Mouse (Mus musculus) thymus, postnatal 25 days (tissue): ENCODE measurements around the gene Rtn3.
"Not testable (repeated sequence)": the region's sequence is repeated elsewhere in the genome, so short reads cannot be mapped to it uniquely, and the experiment has no call there.

Source experiments
- DNase-seq: peaks from one replicate; pipeline ENCODE4 v3.0.0; 2022

The Rtn3 gene

GRCm38 (mm10) chr19:7421602-7422591, 61.2 kb downstream of the Rtn3 start:
- no peak for DNase-seq

GRCm38 (mm10) chr19:7420841-7421601, 62.1 kb downstream of the Rtn3 start:
- DNase-seq, result no peak

- DNase-seq, result no peak
These were observed 63.0 kb downstream of the Rtn3 start for GRCm38 (mm10) chr19:7420108-7420507.

DNA sequence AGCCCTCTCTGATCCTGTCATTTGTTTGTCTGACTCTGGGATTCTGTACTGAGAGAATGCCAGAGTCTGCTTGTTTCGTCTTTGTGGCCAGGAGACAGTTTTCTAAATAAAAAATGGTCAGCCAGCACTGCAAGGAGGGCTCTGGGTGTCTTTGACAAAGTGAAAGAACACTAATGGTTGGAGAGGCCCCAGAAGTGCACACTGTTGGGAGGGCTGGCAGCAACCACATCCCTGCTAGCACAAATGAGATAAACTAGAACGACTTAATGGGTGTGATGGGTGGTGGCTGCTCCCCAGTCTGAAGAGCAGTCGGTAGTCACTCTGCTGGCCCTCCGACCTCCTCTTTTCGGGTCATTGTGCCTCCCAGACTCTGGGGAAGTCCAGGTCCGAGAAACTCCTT, 63.9 kb downstream of the Rtn3 start:
- DNase-seq, result no peak

DNA sequence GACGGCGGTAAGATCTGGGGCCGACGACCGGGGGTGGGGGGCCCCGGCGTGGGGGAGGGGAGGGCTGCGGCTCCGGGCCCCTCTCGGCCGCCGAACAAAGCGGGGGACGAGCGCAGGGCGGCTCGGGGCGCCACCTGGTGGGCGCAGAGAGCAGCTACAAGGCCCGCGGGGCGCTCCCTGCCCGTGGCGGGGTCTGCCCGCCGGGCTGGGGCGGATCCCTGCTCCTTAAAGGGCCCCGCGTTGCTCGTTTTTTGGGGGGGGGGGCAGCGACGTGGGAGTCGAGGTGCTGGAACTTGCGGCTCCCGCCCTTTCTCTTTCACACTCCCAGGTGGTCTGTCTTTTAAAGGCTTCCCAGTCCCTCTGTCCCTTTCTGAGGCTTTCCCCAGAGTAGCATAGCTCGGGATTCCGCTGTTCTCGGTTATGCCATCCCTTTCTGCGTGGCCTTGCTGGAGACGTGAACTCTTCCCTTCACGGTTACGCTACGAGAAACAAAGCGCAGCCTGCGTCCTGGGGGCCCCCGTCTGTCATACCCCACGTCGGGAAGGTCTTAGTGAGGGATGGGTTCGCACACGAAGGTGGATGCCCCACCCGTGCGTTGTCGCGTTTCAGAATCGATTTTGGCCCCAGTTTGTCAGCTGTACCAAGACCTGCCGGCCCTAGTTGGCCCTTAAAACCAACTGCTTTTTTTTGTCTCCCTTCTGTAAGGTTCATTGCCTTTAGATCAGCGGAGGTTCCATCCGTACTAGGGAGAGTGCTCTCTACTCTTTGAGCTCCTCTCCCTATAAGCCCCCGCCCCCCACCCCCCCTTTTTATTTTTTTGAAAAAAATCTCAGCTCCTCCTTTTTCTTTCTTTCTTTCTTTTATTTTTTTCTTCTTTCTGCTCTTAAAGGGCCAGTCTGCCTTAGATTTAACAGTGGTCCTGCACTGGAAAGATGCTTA, 64.9 kb downstream of the Rtn3 start:
- DNase-seq, result peak; percentile 91

- peak; percentile 79 for DNase-seq
These were observed 66.0 kb downstream of the Rtn3 start, which contains the start of gene 2700081O15Rik for GRCm38 (mm10) chr19:7416834-7417735. TSS of gene 2700081O15Rik (plus strand) at chr19:7417625.

- no peak for DNase-seq
These were observed 66.9 kb downstream of the Rtn3 start for GRCm38 (mm10) chr19:7415916-7416833.

- DNase-seq, result no peak
These were observed 70.7 kb downstream of the Rtn3 start for GRCm38 (mm10) chr19:7412361-7412760.

- DNase-seq, result no peak
These were observed 78.4 kb downstream of the Rtn3 start for GRCm38 (mm10) chr19:7404623-7405229.

GRCm38 (mm10) chr19:7400635-7401034, 82.4 kb downstream of the Rtn3 start:
- DNase-seq, result no peak

DNA sequence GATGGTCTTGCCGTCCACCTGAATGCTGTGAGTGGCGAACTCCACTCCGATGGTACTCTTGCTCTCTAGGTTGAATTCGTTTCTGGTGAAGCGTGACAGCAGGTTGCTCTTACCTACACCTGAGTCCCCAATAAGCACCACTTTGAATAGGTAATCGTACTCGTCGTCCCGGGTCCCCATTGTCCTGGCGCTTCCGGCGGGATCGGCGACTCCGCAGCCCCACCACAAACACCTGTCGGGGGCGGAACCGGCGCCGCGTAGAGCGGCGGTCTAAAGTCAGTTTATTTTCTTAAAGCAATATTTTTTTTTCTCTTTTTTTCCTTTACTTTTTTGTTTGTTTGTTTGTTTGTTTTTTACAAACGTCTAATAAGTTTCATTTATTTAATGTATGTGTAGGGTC, 84.2 kb downstream of the Rtn3 start:
- DNase-seq, result not testable (repeated sequence)

DNA sequence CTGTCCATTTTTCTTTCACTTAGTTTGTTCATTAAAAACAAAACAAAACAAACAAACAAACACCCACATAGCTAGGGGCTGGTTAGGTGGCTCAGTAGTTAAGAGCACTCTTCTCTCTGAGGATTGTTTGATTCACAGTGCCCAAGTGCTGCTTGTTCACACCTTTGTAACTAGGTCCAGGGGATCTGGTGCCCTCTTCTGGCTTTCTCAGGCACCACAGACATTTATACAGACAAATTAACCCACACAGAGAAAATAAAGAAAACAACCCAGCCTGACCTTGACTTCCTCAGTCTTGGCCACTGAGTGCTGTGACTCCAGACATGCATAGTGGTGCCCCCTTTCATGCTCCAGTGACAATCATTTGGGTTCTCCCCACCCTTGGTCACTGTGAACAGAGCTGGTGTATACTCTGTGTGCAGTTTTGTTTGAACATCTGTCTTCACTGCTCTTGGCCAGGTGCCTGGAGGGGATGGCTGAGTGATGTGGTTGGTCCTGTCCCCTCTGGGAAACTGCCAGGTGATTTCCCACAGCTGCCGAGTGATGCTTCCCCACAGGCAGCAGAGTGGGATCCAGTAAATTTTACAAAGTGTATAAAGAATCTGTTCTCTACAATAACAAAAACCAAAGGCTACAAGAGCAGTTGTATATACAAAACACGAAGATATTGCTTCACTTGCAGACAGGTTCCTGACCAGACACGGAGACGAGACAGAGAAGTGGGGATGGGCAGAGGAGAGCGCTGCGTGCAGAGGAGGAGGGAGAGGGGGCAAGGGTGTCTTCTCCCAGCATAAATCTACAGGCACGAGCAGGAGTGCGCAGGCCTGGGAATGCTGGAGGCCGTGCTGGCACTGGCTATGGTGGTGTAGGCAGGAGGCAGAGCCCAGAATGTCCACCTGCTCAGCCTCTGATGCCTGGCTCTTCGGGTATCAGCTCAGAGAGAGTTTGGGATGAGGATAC, 85.9 kb downstream of the Rtn3 start:
- DNase-seq, result peak; percentile 40

- DNase-seq, result no peak
These were observed 94.6 kb downstream of the Rtn3 start for GRCm38 (mm10) chr19:7388488-7388887.

- no peak for DNase-seq
These were observed 97.0 kb downstream of the Rtn3 start for GRCm38 (mm10) chr19:7386042-7386441.

- peak; percentile 99 for DNase-seq
These were observed 99.9 kb downstream of the Rtn3 start, which contains the start of gene Spindoc for GRCm38 (mm10) chr19:7382903-7383865. TSS of gene Spindoc (minus strand) at chr19:7382994.

DNA sequence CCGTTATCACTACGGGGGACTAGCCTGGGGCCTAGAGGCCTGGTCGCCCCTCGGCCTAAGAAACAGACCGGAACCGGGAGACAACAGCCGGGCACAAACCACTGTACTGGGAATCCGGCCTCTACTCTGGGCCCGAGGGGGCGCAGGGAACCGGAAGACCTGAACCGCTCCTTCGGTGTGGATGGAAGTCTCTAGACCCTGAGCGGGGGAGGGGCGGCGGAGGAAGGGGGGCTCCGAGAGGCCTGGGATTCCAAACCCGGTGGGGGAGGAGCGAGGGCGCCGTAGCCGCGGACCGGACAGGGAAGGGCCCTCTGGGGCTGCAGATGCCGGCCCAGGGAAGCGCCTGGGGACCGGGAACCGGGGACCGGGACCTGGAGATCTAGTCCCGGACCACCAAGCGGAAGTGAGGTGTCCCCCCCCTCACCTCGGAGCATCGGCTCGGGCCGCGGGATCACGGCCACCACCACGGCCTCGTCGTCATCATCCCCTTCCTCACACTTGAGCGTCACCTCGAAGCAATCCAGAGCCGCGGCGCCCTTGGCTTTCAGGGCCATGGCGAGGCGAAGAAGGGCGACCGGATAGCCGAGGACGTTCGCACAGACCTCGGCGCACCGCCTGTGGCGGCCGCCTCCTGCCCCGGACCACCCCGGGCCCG, 100.7 kb downstream of the Rtn3 start:
- peak; percentile 83 for DNase-seq

GRCm38 (mm10) chr19:7381906-7382247, 101.2 kb downstream of the Rtn3 start:
- DNase-seq, result no peak
